ENCODE assay signal across 18 mouse cellular contexts in the genomic region with DNA sequence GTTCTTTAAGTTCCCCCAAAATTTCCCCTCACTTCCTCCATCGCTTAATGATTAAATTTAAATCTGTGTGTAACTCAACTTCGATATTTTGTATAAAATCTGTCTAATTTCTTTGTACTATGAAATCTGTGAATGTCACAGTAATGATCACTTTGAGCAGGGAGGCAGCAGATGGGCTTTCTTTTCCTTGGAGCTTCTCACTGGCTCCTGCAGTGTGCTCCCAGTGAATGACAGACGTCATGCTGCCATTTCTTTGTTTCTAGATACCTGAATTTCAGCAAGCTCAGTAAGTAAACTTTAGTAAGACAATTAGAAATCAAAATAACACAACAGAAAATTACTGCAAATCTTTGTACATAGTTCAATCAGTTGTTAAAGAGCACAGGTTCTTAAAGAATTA.
"Had no signal": no experiment of that assay in that cellular context is flagged by ENCODE, and none has a peak within 500 bp of the region (broad histone marks: within the 10 kb centered on the region; RNA-seq: fewer than 3 reads in every experiment).

No protein-coding gene starts in this region.

- H3K9ac ChIP-seq: liver, postnatal 0 days; lung, embryonic 15.5 days; midbrain, embryonic 12.5 days; neural tube, embryonic 12.5 days; stomach, embryonic 15.5 days had no signal

- DNase-seq: liver, postnatal 0 days; lung, adult 2 months; lung, postnatal 14 days; lung, postnatal 36 days; midbrain, embryonic 14.5 days; right cerebral cortex, postnatal 14 days; thymus, adult 2 months; thymus, postnatal 25 days; thymus, postnatal 4 days had no signal

- H3K4me3 ChIP-seq: lung, embryonic 15.5 days; megakaryocyte, embryonic 14.5 days; midbrain, embryonic 12.5 days; neural tube, embryonic 12.5 days; stomach, embryonic 15.5 days had no signal

- H3K27ac ChIP-seq: lung, embryonic 15.5 days; macrophage; midbrain, embryonic 12.5 days; neural tube, embryonic 12.5 days; stomach, embryonic 15.5 days; stomach, postnatal 0 days had no signal

- H3K4me2 ChIP-seq: lung, embryonic 15.5 days; midbrain, embryonic 12.5 days; neural tube, embryonic 12.5 days; stomach, embryonic 15.5 days had no signal

- H3K4me1 ChIP-seq: lung, embryonic 15.5 days; megakaryocyte, embryonic 14.5 days; midbrain, embryonic 12.5 days; neural tube, embryonic 12.5 days; stomach, embryonic 15.5 days had no signal

- H3K27me3 ChIP-seq: lung, embryonic 15.5 days; megakaryocyte, embryonic 14.5 days; midbrain, embryonic 12.5 days; neural tube, embryonic 12.5 days; stomach, embryonic 15.5 days had no signal

- ATAC-seq: liver, postnatal 0 days; lung, postnatal 0 days; midbrain, embryonic 16.5 days had no signal

- H3K36me3 ChIP-seq: lung, embryonic 15.5 days; midbrain, embryonic 12.5 days; neural tube, embryonic 12.5 days; stomach, embryonic 15.5 days had no signal

- H3K9me3 ChIP-seq: lung, embryonic 15.5 days; megakaryocyte, embryonic 14.5 days; midbrain, embryonic 12.5 days; neural tube, embryonic 12.5 days; stomach, embryonic 15.5 days had no signal
